Mouse (Mus musculus): ENCODE measurements around the gene Peg3. TPM values are rescaled to one million over a fixed set of nuclear protein-coding genes. Genes with fewer than 3 reads are reported as not detected.

Gene Peg3
- polyA plus RNA-seq, 1 experiment from 2014 or later, result 127 TPM

DNA sequence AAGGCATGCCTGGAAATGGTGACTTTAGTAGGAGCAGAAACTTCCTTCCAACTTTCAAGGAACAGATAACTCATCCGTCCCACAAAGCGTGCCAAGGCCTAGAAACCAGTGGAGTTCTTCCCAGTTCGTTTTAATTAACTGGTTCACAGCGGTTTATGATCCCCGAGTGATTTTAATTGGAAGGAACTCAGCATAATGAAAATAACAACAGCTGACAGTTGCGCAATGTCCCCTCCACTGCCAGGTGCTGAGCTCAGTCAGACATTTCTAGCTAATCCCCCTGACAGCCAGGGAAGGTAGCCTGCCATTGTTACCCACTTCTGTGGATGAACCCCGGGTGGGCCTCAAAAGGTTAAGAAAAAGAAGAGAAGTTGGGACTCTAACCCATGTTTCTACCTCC lies 19.0 kb upstream of the Peg3 start:
- WGBS, result 74% methylated on average over 7 of the region's 7 CpGs
- no peak overlapping the region for H3K4me3 ChIP-seq
- no peak for ATAC-seq (ENCODE audit: borderline replicate concordance, extremely low read depth, low FRiP score, low TSS enrichment)

DNA sequence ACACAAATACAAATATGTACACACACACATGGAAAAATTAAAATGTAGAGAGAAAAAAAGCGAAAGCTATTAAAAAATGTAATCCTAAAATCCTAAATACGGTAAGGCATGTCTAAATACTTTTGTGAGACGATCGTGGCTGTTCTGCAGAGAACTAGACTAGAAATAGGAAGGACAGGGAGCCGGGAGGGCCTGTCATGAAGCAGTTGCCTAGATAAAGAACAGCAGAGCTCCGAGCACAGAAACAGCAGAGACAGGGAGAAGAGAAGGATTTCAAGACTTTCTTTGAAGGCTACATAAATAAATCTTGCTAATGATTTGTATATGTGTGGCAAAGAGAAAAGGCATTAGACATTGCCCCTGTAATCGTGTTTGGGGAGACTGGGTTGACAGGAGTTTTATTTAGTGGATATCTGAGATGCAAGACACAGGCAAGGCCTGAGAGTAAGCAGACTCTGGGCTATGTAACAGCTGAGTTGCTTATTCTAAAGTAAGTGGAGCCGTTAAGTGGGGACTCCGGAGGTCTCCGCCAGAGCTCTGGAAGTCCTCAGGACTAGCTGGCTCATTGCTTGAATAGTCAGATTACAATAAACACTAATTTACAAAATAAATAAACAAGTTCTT lies 14.2 kb upstream of the Peg3 start:
- Histone ChIP-seq H3K4me1 (no peaks in the 10 kb centered on the region), H3K4me3 (no peak overlapping the region), H3K4me2 (no peak overlapping the region), H3K9me3 (no peaks in the 10 kb centered on the region), H3K9ac (no peak overlapping the region), H3K27ac (no peak overlapping the region; the same call in 1 of the 2 replicates), H3K36me3 (no peaks in the 10 kb centered on the region), H3K27me3 (no peaks in the 10 kb centered on the region)
- 27% methylated on average over 10 of the region's 10 CpGs for WGBS
- no peak for ATAC-seq (ENCODE audit: borderline replicate concordance, extremely low read depth, low FRiP score, low TSS enrichment)

More for the DNA sequence above, 19.0 kb upstream of the Peg3 start:
- H3K9me3 ChIP-seq, result no peaks in the 10 kb centered on the region
- H3K27ac ChIP-seq, result no peak overlapping the region
- no peaks in the 10 kb centered on the region for H3K4me1 ChIP-seq
- no peaks in the 10 kb centered on the region for H3K36me3 ChIP-seq
- no peak overlapping the region for H3K9ac ChIP-seq
- no peaks in the 10 kb centered on the region for H3K27me3 ChIP-seq
- no peak overlapping the region for H3K4me2 ChIP-seq

DNA sequence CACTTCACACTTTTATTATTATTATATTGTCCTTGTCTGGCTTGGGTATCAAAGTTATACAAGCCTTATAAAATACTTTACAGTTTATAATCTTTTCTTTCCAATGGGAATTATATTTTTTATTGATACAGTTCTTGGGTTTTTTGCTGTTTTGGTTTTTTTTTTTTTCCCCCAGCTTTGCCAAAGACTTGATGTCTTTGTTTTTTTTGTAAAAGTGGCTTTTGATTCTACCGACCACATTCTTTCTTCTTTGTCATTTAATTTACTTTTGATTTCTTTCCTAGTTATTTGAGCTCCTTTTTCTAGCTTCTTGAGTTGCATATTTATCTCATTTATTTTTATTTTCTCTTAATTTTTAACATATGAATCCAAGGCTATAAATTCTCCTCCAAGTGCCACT lies 5.8 kb upstream of the Peg3 start:
- no peaks in the 10 kb centered on the region for H3K9me3 ChIP-seq
- no peaks in the 10 kb centered on the region for H3K4me1 ChIP-seq
- no peak overlapping the region for H3K4me3 ChIP-seq
- 71% methylated on average over 1 of the region's 1 CpGs for WGBS
- no peak overlapping the region for H3K9ac ChIP-seq
- H3K27me3 ChIP-seq, result no peaks in the 10 kb centered on the region
- H3K27ac ChIP-seq, result no peak overlapping the region
- H3K36me3 ChIP-seq, result no peaks in the 10 kb centered on the region
- H3K4me2 ChIP-seq, result no peak overlapping the region
- ATAC-seq (ENCODE audit: borderline replicate concordance, extremely low read depth, low FRiP score, low TSS enrichment), result no peak

DNA sequence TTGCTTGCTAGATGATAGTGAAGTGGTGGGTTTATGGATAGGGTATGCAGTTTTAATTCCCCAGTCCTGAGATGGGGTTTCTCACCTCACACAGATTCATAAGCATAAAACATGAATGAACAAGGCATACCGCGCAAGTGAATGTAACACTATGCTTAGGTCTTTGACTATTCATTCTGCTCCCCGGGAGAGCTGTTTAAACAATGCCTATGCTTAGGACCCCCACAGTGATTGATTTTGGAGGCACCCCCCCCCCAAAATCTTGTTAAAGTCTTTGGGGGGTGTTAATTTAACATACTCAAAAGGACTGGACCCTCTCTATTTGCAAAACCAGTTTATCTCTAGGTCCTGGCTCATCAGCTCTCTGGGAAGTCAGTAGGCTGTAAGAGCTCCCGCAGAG lies 1.7 kb upstream of the Peg3 start:
- no peak for ATAC-seq (ENCODE audit: borderline replicate concordance, extremely low read depth, low FRiP score, low TSS enrichment)
- H3K27me3 ChIP-seq, result no peaks in the 10 kb centered on the region
- peak overlapping the region; percentile 57 for H3K4me3 ChIP-seq
- H3K4me2 ChIP-seq, result peak overlapping the region; percentile 59
- H3K9me3 ChIP-seq, result peaks cover 18% of the 10 kb centered on the region; the same call in 1 of the 2 replicates
- H3K4me1 ChIP-seq, result no peaks in the 10 kb centered on the region
- 54% methylated on average over 4 of the region's 4 CpGs for WGBS
- H3K27ac ChIP-seq, result no peak overlapping the region
- no peak overlapping the region for H3K9ac ChIP-seq
- no peaks in the 10 kb centered on the region for H3K36me3 ChIP-seq

DNA sequence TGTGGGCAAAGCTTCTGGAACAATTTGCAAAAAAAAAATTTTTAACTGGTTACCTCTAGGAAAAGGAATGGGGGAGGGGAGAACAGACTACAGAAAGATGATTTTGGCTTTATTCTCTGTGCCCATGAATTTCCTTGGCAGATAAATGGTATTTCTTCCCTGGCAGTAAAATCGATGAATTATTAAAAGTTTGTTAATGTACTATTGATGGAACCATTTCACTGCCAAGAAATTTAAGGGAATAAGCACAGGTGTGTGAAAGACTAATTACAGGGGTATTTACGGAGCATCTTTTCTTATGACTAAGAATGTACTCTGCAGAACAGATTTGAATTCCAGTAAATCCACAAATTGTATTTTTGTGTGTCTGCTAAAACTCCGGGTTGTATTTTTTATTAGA lies 1.1 kb upstream of the Peg3 start:
- Histone ChIP-seq H3K9ac (no peak overlapping the region), H3K9me3 (peaks cover 18% of the 10 kb centered on the region; the same call in 1 of the 2 replicates), H3K4me3 (peak overlapping the region; percentile 57), H3K27me3 (no peaks in the 10 kb centered on the region), H3K4me1 (no peaks in the 10 kb centered on the region), H3K27ac (no peak overlapping the region), H3K4me2 (peak overlapping the region; percentile 59), H3K36me3 (no peaks in the 10 kb centered on the region)
- WGBS, result 51% methylated on average over 3 of the region's 3 CpGs
- no peak for ATAC-seq (ENCODE audit: borderline replicate concordance, extremely low read depth, low FRiP score, low TSS enrichment)

DNA sequence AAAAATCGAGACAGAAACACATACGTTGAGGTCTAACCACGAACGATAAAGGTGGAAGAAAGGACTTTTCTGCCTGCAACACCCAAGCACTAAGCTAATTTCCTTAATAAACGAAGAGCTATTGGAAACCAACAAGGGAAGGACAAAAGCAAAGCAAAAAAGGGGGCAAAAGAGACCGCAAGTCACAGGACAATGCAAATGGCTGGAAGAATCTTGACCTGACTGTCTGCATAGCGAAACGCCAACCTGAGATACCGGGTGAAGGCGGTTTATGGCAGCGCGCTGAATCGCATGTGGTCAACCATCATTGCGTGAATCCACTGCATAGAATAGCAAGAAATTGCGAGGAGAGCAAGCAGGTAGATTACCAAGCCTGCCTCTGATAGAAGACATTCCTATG lies 570 bp upstream of the Peg3 start:
- Histone ChIP-seq H3K4me1 (no peaks in the 10 kb centered on the region), H3K9me3 (peaks cover 18% of the 10 kb centered on the region; the same call in 1 of the 2 replicates), H3K36me3 (no peaks in the 10 kb centered on the region), H3K27ac (peak overlapping the region; percentile 35; the same call in 1 of the 2 replicates), H3K27me3 (no peaks in the 10 kb centered on the region), H3K9ac (peak overlapping the region; percentile 0; the same call in 1 of the 2 replicates), H3K4me3 (peak overlapping the region; percentile 57), H3K4me2 (peak overlapping the region; percentile 59)
- WGBS, result 45% methylated on average over 15 of the region's 15 CpGs
- ATAC-seq (ENCODE audit: borderline replicate concordance, extremely low read depth, low FRiP score, low TSS enrichment), result no peak

DNA sequence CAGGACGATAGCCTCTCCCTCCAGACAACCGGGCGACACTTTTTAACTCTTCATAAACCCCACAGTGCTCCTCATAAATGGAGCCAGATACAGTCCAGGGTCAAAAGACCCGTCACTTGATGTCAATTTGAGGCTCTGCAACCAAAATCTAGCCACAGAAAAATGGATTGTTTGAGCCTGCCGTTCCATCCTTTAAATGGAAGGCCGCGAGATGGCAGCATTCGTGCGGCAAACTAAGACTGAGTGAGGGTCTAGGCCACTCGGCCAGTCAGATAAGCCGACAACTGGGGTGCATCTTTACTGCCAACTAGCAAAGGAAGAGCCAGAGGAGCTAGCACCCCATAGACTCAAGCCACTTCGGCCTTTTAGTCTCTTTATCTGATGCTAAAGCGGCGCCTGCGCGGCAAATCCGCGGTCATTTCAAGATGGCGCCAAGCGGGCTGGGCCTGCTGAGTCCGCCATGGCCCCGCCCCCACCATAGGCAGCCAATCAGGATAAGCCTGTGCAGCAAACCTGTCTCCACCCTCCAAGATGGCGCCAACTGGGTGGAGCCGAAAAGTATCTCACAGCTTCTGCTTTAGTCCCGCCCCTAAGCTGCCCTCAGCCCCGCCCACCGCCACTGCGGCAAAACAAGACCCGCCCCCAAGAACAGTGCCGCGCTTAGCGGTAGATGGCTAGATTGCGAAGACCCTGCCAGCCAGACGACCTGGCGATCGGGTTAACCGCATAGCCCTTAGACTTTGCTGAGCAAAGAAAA lies 992 bp downstream of the Peg3 start:
- Histone ChIP-seq H3K9me3 (peaks cover 18% of the 10 kb centered on the region; the same call in 1 of the 2 replicates), H3K4me1 (no peaks in the 10 kb centered on the region), H3K27me3 (no peaks in the 10 kb centered on the region), H3K4me2 (peak overlapping the region; percentile 59), H3K9ac (peak overlapping the region; percentile 53), H3K36me3 (peaks cover 11% of the 10 kb centered on the region; the same call in 1 of the 2 replicates), H3K4me3 (peak overlapping the region; percentile 57), H3K27ac (peak overlapping the region; percentile 95)
- WGBS, result 43% methylated on average over 37 of the region's 37 CpGs
- ATAC-seq (ENCODE audit: borderline replicate concordance, extremely low read depth, low FRiP score, low TSS enrichment), result peak; percentile 66

DNA sequence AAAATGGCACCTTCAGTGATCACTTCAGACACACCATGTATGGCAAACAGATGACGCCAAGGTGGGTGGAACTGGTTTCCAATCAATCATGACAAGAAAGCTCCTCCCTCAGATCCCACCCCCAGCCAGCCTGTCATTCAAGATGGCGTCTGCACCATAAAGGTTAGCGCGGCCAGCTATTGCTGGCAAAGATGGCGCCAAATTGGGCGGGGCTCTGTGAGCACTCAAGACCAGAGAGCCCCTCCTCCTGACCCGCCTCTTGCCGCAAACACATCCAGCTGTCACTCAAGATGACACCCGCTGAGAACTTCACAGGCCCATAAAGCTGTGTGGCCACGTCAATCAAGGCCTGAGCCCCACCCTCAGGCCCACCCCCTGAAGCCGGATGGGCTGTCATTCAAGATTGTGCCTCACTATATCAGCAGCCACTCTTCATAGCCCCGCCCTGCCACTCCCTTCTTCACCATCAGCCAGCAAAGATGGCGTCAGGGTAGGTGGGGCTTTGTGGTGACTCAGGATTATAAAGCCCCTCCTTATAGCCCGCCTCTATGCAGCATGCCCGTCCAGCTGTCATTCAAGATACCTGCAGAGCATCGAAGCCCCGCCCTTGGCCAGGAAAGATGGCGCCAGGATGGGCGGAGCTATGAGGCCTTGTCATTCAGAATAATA lies 1.8 kb downstream of the Peg3 start:
- Histone ChIP-seq H3K9me3 (peaks cover 18% of the 10 kb centered on the region; the same call in 1 of the 2 replicates), H3K4me2 (peak overlapping the region; percentile 48), H3K27me3 (no peaks in the 10 kb centered on the region), H3K4me1 (no peaks in the 10 kb centered on the region), H3K36me3 (peaks cover 11% of the 10 kb centered on the region; the same call in 1 of the 2 replicates), H3K4me3 (peak overlapping the region; percentile 57), H3K27ac (peak overlapping the region; percentile 95), H3K9ac (no peak overlapping the region)
- peak; percentile 82 for ATAC-seq (ENCODE audit: borderline replicate concordance, extremely low read depth, low FRiP score, low TSS enrichment)
- 52% methylated on average over 19 of the region's 19 CpGs for WGBS

DNA sequence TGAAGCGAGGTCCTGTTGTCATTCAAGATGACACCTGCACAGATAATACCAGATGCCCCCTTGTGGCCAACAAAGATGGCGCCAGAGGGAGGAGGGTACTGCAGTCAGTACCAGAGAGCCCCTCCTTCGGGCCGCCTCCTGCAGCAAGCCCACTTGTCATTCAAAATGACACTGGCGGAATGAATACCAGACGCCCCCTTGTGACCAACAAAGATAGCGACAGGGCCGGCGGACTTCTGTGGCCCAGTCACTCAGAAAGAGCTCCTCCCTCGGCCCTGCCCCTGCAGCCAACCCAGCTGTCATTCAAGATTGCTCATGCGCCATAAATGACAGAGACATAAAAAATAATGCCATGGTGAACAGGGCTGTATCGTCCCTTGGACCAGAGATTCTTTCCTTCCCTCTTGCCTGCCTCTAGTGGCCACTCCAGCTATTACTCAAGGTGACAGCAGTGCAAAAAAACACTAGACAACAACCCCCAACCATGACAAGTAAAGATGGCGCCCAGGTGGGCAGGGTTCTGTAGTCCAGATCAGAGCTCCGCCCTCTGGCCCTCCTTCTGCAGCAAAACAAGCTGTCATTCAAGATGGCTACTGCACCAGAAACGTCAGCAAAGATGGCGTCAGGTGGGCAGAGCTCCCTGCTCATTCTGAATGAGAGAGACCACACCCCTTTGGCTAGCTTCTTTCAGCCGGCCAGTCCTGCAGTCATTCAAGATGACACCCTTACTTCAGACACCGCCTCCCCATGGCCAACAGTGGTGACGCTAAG lies 2.7 kb downstream of the Peg3 start:
- Histone ChIP-seq H3K36me3 (peaks cover 11% of the 10 kb centered on the region; the same call in 1 of the 2 replicates), H3K4me3 (peak overlapping the region; percentile 57), H3K27me3 (no peaks in the 10 kb centered on the region), H3K27ac (peak overlapping the region; percentile 69), H3K4me2 (peak overlapping the region; percentile 48), H3K9ac (no peak overlapping the region), H3K4me1 (no peaks in the 10 kb centered on the region), H3K9me3 (peaks cover 18% of the 10 kb centered on the region; the same call in 1 of the 2 replicates)
- peak; percentile 55 for ATAC-seq (ENCODE audit: borderline replicate concordance, extremely low read depth, low FRiP score, low TSS enrichment)
- WGBS, result 57% methylated on average over 19 of the region's 19 CpGs

DNA sequence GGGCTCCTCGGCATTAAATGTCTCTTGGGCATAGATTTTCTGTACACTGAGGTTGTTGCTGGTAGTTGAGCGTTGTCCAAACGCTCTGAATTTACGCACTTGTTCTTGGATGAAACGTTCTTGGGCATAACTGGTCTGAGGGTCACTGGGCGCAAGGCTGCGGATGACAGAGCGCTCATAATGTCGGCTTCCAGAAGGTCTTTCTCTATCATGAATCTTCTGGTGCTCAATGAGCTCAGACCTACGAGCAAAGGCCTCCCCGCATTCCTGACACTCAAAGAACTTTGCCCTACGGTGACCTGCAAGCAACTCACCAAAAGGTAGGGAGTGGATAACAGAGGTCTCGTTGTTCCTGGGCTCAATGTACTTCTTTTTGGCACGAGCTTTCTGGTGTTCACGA lies 20.8 kb downstream of the Peg3 start:
- ATAC-seq (ENCODE audit: borderline replicate concordance, extremely low read depth, low FRiP score, low TSS enrichment), result no peak
- peaks cover 64% of the 10 kb centered on the region for H3K36me3 ChIP-seq
- H3K4me3 ChIP-seq, result no peak overlapping the region
- no peaks in the 10 kb centered on the region for H3K4me1 ChIP-seq
- H3K9me3 ChIP-seq, result no peaks in the 10 kb centered on the region
- H3K9ac ChIP-seq, result no peak overlapping the region
- WGBS, result 88% methylated on average over 15 of the region's 15 CpGs
- H3K4me2 ChIP-seq, result no peak overlapping the region
- no peaks in the 10 kb centered on the region for H3K27me3 ChIP-seq
- H3K27ac ChIP-seq, result no peak overlapping the region

DNA sequence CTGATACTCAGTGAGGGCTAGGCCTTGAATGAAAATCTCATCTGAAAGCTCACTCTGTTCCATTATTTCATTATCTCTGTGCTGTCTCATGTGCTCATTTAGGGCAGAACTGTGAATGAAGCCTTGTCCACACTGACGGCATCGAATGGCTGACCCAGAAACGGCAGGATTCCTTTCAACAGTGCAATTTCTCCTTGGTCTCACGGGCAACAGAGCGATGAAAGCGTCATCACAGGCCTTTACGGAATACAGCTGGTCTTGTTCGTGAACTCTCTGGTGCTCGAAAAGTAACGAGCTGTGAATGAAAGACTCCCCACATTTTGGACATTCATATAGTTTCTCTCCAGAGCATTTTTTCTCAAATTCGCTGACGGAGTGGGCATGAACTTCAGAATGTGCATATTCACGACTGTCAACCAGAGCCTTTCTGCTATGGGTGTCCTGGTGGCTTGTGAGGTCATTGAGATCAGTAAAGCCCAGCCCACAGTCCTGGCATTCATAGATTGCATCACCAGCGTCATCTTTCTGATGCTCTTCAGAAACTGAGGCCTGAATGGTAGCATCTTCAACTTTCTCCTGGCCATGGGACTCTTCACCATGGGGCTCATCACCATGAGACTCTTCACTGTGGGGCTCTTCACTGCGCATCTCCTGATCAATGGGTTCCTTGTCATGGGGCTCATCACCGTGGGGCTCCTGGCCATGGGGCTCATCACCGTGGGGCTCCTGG lies 21.6 kb downstream of the Peg3 start:
- Histone ChIP-seq H3K4me2 (no peak overlapping the region), H3K36me3 (peaks cover 63% of the 10 kb centered on the region), H3K4me3 (no peak overlapping the region), H3K4me1 (no peaks in the 10 kb centered on the region), H3K27ac (no peak overlapping the region), H3K9me3 (no peaks in the 10 kb centered on the region), H3K9ac (no peak overlapping the region), H3K27me3 (no peaks in the 10 kb centered on the region)
- 64% methylated on average over 17 of the region's 17 CpGs for WGBS
- no peak for ATAC-seq (ENCODE audit: borderline replicate concordance, extremely low read depth, low FRiP score, low TSS enrichment)
